Mouse (Mus musculus) stomach, embryonic 16.5 days (tissue): Measurements from ENCODE around the gene Prdm12. TPM values are rescaled to one million over a fixed set of nuclear protein-coding genes. Genes with fewer than 3 reads are reported as not detected.

ENCODE experiments used
- ATAC-seq: fragments of 200-750 bp; cut with Nextera tagmentation; 2 replicates; pipeline ENCODE4 v1.8.0; 2017; ENCODE audit warnings: moderate number of reproducible peaks, moderate TSS enrichment; ENCODE audit not compliant: insufficient read depth, low FRiP score
- H3K27ac ChIP-seq: fragments of 300-500 bp; sonication (generic); 2 replicates; pipeline ENCODE4 v1.5.1; 2014; ENCODE audit warnings: low read length
- H3K27me3 ChIP-seq: fragments of 300-500 bp; sonication (generic); 2 replicates; pipeline ENCODE4 v1.6.1; 2014; ENCODE audit warnings: low read length, control low read depth, mixed read lengths; ENCODE audit not compliant: control insufficient read depth, insufficient read depth
- H3K36me3 ChIP-seq: fragments of 300-500 bp; sonication (generic); 2 replicates; pipeline ENCODE4 v1.6.1; 2014; ENCODE audit warnings: low read length; ENCODE audit not compliant: control insufficient read depth, insufficient read depth
- H3K4me1 ChIP-seq: fragments of 300-500 bp; sonication (generic); 2 replicates; pipeline ENCODE4 v1.6.1; 2014; ENCODE audit warnings: low read length, control low read depth, mixed read lengths; ENCODE audit not compliant: control insufficient read depth, insufficient read depth
- H3K4me2 ChIP-seq: fragments of 300-500 bp; sonication (generic); 2 replicates; pipeline ENCODE4 v1.6.1; 2014; ENCODE audit warnings: low read depth, low read length, mixed read lengths
- H3K4me3 ChIP-seq: fragments of 300-500 bp; sonication (generic); replicated peaks from 2 replicates; pipeline ENCODE4 v1.5.1; 2014; ENCODE audit warnings: mild to moderate bottlenecking, low read length
- H3K9ac ChIP-seq: fragments of 300-500 bp; sonication (generic); 2 replicates; pipeline ENCODE4 v1.6.1; 2014; ENCODE audit warnings: low read length
- H3K9me3 ChIP-seq: fragments of 300-500 bp; sonication (generic); replicated peaks from 2 replicates; pipeline ENCODE4 v1.6.1; 2016; ENCODE audit warnings: low read length, control low read depth; ENCODE audit not compliant: control insufficient read depth
- WGBS: fragments of 180-500 bp; shearing (Covaris S2); extraction: QIAGEN DNeasy Blood & Tissue Kit; methylation state at CpG from one replicate; pipeline ENCODE4 v1.1.7; 2014; 5-methylcytosine and 5-hydroxymethylcytosine counted together
- microRNA-seq: library from miRNA; unstranded; fragments of <30 nt; microRNA quantifications from one replicate; pipeline ENCODE4, GENCODE M21; 2016
- polyA plus RNA-seq: library from polyadenylated mRNA; unstranded; fragments of >200 nt; fragmentation: Nextera tagmentation; extraction: Ambion mirVana; gene quantifications from 2 replicates; pipeline ENCODE4 v1.2.1, GENCODE M21; 2015

Prdm12 gene
- polyA plus RNA-seq, 1 experiment from 2014 or later = not detected

- Histone ChIP-seq H3K4me3 (peak overlapping the region; percentile 99), H3K36me3 (no peaks in the 10 kb centered on the region), H3K4me1 (peaks cover 16% of the 10 kb centered on the region; the same call in 1 of the 2 replicates), H3K4me2 (peak overlapping the region; percentile 90), H3K9me3 (no peaks in the 10 kb centered on the region), H3K9ac (peak overlapping the region; percentile 98), H3K27me3 (no peaks in the 10 kb centered on the region), H3K27ac (peak overlapping the region; percentile 96)
- WGBS = under 1% methylated on average over 12 of the region's 12 CpGs
- no peak for ATAC-seq
Measured at GRCm38 (mm10) chr2:31689045-31689444, 49.2 kb downstream of the Prdm12 start.

GRCm38 (mm10) chr2:31690063-31690462 lies 50.2 kb downstream of the Prdm12 start:
- no peak overlapping the region for H3K27ac ChIP-seq
- peak overlapping the region; percentile 99 for H3K4me3 ChIP-seq
- no peaks in the 10 kb centered on the region for H3K9me3 ChIP-seq
- H3K9ac ChIP-seq = no peak overlapping the region
- H3K4me1 ChIP-seq = peaks cover 16% of the 10 kb centered on the region; the same call in 1 of the 2 replicates
- H3K4me2 ChIP-seq = peak overlapping the region; percentile 90
- 31% methylated on average over 3 of the region's 3 CpGs for WGBS
- no peaks in the 10 kb centered on the region for H3K27me3 ChIP-seq
- ATAC-seq = no peak
- no peaks in the 10 kb centered on the region for H3K36me3 ChIP-seq

DNA sequence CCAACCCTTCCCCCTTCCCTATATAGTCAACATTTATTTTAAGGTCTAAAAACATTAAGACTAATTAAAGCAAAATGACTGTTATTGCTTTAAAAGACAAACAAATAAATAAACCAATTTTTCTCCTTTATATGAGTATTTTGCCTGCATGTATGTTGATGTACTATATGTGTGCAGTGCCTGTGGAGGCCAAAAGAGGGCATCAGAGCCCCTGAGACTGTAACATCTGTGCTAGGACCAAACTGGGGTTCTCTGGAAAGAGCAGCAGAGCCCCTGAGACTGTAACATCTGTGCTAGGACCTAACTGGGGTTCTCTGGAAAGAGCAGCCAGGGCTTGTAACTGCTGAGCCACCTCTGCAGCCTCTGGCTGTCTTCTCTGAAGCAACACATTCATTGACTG lies 58.4 kb downstream of the Prdm12 start:
- Histone ChIP-seq H3K27me3 (no peaks in the 10 kb centered on the region), H3K27ac (no peak overlapping the region), H3K4me1 (no peaks in the 10 kb centered on the region), H3K4me3 (no peak overlapping the region), H3K4me2 (no peak overlapping the region), H3K36me3 (peaks cover 9% of the 10 kb centered on the region; the same call in 1 of the 2 replicates), H3K9ac (no peak overlapping the region), H3K9me3 (no peaks in the 10 kb centered on the region)
- no peak for ATAC-seq

DNA sequence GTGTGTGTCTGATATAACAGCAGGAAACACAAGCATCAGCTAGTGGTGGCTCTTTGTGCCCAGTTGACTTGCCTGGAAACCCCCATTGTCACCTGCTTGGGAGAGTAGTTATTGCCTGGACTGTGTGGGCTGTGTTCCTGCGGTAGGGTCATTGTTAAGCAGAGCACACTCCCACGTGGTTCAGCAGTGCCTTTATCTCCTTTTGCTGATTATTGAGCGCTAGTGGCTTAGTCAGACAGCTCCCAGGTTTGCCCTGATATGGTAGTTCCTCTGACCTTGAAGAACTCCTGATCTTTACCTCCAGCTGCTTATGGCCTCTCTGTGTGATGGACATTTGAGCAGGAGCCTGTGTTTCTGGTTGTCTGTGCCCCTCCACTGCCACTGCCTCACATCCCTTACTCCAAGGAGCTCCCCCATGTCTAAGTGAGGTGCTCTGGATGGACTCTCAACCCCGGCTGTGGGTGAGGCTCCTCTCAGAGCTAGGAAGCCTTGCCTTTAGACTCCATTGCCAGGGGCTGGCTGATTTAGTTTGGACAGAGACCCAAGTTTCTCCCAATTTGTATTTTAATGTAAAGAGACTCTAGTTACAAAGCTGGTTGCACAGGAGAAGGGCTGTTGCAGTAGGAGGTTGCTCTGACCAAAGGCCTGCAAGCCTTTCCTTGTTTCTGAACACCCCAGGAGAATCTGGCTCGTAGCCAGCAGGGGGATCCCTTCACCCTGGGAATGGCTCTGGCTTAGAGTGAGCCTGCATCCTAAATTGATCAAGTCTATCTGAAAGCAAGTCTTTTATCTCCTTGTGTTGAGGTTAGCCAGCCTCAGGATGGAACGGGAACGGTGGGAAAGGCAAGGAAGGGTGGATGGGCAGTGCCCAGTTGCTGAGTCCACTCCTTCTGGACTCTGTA lies 61.0 kb downstream of the Prdm12 start:
- Histone ChIP-seq H3K9ac (no peak overlapping the region), H3K9me3 (no peaks in the 10 kb centered on the region), H3K27me3 (no peaks in the 10 kb centered on the region), H3K36me3 (0 out of 2 replicates have a peak, but pooled peaks cover 3% of the 10 kb centered on the region), H3K27ac (peak overlapping the region; percentile 19), H3K4me3 (no peak overlapping the region), H3K4me1 (no peaks in the 10 kb centered on the region), H3K4me2 (no peak overlapping the region)
- WGBS = 35% methylated on average over 7 of the region's 7 CpGs
- ATAC-seq = peak; percentile 92

DNA sequence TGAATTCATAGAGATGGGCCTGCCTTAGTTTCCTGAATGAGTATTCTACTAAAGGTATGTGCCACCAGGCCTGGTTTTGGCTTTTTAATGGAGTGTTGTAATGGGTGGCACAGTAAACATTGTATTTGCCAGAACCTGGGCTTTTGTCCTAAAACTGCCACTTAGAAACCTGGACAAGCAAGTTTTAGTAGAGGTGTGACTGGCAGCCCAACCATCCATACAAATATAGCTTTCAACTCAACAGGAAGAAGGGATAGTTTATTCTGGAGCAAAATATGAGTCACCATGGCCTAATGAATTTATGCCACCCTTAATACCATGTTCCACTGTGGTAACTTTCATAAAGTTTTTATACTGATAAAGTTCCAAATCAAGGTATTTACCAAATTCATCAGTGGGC lies 63.4 kb downstream of the Prdm12 start:
- Histone ChIP-seq H3K4me3 (no peak overlapping the region), H3K9me3 (no peaks in the 10 kb centered on the region)
- no peak for ATAC-seq

More for the DNA sequence above, 63.4 kb downstream of the Prdm12 start:
- no peaks in the 10 kb centered on the region for H3K27me3 ChIP-seq
- no peak overlapping the region for H3K4me2 ChIP-seq
- no peaks in the 10 kb centered on the region for H3K36me3 ChIP-seq
- no peaks in the 10 kb centered on the region for H3K4me1 ChIP-seq
- no peak overlapping the region for H3K9ac ChIP-seq
- H3K27ac ChIP-seq = no peak overlapping the region; the same call in 1 of the 2 replicates

Small RNA genes within 50 kb of the gene (microRNA-seq; reads per million reads assigned to microRNA genes)
- gene Mir6998 = 1.2 reads per million

Other genes starting within 250 kb of the Prdm12 start
- 212 and 226 TPM in 2 replicates for gene Ass1, start 169.8 kb upstream of the Prdm12 start, polyA plus RNA-seq
- 68.8 and 73.1 TPM in 2 replicates for gene Fubp3, start 67.4 kb upstream of the Prdm12 start, polyA plus RNA-seq
- 52.2 and 54.4 TPM in 2 replicates for gene Exosc2, start 30.7 kb downstream of the Prdm12 start, polyA plus RNA-seq
- gene Abl1, start 48.3 kb downstream of the Prdm12 start, polyA plus RNA-seq = 30.4 and 32.2 TPM in 2 replicates
- gene Qrfp, start 170.5 kb downstream of the Prdm12 start, polyA plus RNA-seq = 0.10 TPM in 1 of 2 replicates, not detected in the other
- gene Fibcd1, start 206.0 kb downstream of the Prdm12 start, polyA plus RNA-seq = 0.19 and 0.24 TPM in 2 replicates
- 1.3 and 1.9 TPM in 2 replicates for gene Lamc3, start 247.3 kb downstream of the Prdm12 start, polyA plus RNA-seq